Mouse (Mus musculus): ENCODE results near the gene Myoz1.
"Not testable (repeated sequence)": the region's sequence is repeated elsewhere in the genome, so short reads cannot be mapped to it uniquely, and the experiment has no call there.

The Myoz1 gene

GRCm38 (mm10) chr14:20656361-20656760, at the start of gene Myoz1:
TSS of gene Myoz1 (minus strand) at chr14:20656540.
- no peak for DNase-seq (ENCODE audit: low spot score in 2 of 2)

GRCm38 (mm10) chr14:20703461-20703860, 47.1 kb upstream of the Myoz1 start:
- DNase-seq (ENCODE audit: low spot score in 2 of 2): not testable (repeated sequence)

GRCm38 (mm10) chr14:20702741-20703381, 46.5 kb upstream of the Myoz1 start, which contains the start of gene Chchd1:
TSS of gene Chchd1 (plus strand) at chr14:20703006.
- peak; percentile 84 to 85 for DNase-seq (ENCODE audit: low spot score in 2 of 2)

DNA sequence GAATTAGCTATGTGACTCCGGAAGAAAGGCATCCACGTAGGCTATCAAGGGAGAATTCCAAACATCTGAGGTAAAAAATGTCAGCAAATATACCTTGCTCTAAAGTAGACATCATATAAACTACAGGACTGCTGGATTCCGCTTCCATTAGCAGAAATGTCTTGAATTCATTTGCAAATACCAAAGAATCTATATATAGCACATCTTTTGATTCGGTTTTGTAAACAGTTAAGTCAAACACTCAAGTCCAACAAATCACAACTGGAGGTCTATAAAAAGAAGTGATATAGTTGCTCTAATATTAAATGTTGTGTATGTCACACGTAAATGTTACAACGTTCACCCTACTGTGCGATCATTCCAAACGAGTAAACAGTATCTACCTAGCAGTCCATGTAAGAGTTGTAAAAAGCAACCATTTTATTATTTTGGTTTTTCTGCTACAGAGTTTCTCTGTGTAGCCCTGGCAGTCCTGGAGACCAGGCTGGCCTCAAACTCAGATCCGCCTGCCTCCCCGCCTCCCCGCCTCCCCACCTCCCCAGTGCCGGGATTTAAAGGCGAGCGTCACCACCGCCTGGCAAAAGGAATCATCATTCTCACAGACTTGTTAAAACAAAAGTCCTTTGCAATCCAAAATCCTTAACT, 45.9 kb upstream of the Myoz1 start:
- DNase-seq (ENCODE audit: low spot score in 2 of 2): no peak

DNA sequence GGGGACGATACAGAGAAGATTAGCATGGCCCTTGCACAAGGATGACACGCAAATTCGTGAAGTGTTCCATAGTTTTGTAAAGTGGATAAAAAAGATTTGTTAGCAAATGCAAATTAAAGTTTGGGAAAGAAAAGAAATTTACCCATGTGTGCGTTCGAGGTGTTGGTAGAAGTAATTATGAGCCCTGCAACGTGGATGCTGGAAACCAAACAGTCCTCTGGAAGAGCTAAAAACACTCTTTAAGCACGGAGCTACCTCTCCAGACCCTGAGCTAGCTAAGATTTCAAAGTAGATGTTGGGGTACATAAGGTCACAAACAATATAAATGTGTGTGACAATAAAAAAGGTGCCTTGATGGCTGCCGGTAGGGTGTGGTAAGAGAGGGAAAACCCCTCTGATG, 45.2 kb upstream of the Myoz1 start:
- no peak for DNase-seq (ENCODE audit: low spot score in 2 of 2)

DNA sequence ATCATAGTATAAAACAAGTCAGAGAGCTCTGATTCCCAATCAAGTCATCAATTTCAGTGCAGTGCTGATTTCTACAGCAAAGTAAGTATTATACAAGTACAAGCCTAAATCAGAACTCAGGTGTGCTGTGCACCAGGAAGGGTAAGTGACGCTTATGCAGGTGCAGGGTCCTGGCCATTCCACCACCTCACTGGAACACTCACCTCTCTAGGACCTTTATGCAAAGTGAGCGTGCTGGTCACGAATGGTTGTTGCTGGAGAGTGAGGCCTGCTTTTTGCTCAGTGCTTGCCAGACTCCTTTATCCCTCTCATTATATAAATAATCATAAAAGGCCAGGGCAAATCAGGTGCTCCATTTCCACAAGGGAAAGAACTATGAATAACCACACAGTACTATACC, 44.0 kb upstream of the Myoz1 start:
- DNase-seq (ENCODE audit: low spot score in 2 of 2): no peak

GRCm38 (mm10) chr14:20698515-20698914, 42.2 kb upstream of the Myoz1 start:
- no peak for DNase-seq (ENCODE audit: low spot score in 2 of 2)

GRCm38 (mm10) chr14:20696986-20697385, 40.6 kb upstream of the Myoz1 start:
- DNase-seq (ENCODE audit: low spot score in 2 of 2): peak; percentile 48 to 68

DNA sequence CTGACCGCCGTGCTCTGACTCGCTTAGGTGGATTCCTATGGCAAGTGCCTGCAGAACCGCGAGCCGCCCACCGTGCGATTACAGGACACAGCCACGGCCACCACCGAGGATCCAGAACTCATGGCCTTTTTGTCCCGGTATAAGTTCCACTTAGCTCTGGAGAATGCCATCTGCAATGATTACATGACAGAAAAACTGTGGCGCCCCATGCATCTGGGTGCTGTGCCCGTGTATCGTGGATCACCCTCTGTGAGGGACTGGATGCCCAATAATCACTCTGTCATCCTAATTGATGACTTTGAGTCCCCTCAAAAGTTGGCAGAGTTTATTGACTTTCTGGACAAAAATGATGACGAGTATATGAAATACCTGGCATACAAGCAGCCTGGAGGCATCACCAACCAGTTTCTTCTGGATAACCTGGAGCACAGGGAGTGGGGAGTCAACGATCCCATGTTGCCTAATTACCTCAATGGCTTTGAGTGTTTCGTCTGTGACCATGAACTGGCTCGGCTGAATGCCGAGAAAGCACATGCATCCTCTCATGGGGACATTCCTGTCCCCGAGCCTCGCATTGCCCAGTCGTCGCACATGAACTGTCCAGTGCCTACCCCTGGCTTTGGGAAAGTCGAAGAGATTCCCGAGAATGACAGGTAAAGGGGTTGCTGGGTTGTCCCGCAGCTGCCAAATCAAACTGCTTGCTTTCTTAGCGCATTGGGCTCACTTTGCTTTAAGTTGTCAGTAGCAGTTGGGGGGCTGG, 39.6 kb upstream of the Myoz1 start:
- DNase-seq (ENCODE audit: low spot score in 2 of 2): no peak

GRCm38 (mm10) chr14:20694884-20695760, 38.8 kb upstream of the Myoz1 start, which contains the start of gene Fut11:
TSS of gene Fut11 (plus strand) at chr14:20694968.
- DNase-seq (ENCODE audit: low spot score in 2 of 2): peak; percentile 74 to 81

DNA sequence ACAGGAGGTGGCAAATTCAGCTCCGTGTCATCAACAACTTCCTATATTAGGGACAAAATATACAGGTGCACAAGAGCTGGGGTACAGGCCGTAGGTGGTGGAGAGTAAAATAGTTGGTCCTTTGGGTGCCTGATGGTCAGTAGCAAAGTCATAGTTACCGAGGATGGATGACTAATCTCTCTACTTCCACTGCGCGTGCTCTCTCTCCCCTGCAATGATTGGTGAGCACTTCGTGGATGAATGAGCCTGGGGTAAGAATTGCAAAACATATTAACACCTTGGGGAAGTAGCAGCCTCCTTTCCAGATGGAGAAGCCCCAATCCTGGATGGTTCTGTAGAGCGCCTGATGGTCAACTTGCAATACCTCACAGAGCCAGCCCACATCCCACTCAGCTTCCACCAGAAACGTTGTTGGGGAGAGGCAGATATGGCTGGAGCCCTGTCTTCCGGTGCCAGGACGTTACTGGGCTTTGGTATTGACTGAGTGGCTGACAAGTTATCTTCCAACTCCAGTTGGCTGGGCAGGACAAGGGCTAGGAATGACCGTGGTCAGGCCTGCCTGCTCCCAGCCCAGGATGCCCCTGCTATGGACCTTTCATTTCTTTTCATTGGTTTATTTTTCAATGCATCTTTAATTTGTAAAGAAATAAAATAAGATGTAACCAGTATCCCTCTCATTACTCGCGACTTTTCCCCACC, 38.0 kb upstream of the Myoz1 start:
- no peak for DNase-seq (ENCODE audit: low spot score in 2 of 2)

DNA sequence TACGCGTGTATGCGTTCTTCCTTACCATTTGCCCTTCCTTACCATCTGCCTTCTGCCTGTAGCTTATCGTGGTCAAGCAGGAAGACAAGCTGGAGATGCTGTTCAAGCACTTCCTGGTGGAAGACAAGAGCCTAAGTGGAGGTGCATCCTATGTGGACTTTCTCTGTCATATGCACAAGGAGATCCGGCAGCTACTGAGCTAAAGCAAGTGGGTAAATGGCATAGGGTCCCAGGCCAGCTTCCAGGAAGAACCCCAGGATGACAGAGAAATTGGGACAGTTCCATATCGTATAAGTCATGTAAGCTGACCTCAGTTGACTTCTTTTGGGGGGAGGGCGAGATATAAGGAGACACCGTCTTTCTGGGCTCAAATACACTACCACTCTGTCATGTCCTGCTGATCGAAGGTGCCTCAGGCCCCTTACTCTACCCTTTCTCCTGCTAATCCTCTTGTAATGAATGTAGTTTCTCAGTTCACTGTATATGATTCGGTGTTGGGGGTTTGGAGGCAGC, 37.3 kb upstream of the Myoz1 start:
- DNase-seq (ENCODE audit: low spot score in 2 of 2): no peak

DNA sequence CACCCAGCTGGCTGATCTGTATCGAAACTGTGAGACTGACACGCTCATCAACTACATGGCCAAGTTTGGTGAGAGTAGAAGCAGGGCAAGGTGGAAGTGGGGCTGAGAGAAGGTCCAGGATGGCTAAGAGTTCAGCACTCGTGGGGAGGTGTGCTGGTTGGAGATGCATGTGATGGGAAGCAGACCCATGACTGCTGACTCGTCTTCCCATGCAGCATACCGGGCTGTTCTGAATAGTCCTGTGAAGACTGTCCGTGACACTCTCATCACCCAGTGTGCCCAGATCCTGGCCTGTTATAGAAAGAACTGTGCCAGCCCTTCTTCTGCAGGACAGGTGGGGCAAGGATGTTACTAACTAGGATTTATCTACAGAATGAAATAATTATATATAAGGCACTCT, 35.4 kb upstream of the Myoz1 start:
- no peak for DNase-seq (ENCODE audit: low spot score in 2 of 2)

DNA sequence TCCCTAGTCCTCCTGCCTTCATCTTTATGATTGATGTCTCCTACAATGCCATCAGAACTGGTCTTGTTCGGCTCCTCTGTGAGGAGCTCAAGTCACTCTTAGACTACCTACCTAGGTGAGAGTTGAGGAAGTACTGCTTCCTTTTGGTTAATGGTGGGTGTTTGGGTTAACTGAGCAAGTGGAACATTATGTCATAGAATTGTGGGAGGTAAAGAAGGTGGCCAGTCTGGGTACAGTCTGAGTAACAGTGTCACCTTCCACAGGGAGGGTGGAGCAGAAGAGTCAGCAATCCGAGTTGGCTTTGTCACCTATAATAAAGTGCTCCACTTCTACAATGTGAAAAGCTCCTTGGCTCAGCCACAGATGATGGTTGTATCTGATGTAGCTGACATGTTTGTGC, 32.7 kb upstream of the Myoz1 start:
- DNase-seq (ENCODE audit: low spot score in 2 of 2): no peak

DNA sequence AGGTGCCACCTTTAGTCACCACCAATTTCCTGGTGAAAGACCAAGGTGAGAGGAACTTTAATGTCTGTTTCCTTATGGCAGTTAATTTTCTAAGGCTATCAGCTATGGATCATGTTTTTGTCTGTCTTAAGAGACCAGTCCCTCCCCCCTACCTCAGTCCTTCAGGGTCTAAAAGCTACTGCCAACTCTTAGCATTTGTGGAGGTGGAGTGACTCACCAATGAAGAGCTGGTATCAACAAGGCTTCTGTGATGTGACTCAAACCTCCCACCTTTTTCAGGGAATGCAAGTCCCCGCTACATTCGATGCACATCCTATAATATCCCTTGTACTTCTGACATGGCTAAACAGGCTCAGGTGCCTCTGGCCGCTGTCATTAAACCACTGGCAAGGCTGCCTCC, 30.2 kb upstream of the Myoz1 start:
- DNase-seq (ENCODE audit: low spot score in 2 of 2): no peak

DNA sequence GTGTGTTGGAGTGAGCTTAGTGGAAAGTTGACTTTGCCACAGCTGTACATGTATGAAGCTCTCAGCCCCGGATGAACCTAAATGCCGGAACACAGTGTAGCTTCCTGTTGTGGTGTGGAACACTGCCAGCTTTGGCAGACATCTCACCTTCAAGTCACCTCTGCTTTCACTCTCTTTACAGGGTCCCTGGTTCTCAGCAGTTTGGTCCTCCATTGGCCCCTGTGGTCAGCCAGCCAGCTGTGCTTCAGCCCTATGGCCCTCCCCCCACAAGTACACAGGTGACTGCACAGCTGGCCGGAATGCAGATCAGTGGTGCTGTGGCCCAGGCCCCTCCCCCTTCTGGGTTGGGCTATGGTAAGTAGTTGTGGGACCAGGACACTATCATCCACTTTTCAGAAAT, 26.2 kb upstream of the Myoz1 start:
- DNase-seq (ENCODE audit: low spot score in 2 of 2): no peak

DNA sequence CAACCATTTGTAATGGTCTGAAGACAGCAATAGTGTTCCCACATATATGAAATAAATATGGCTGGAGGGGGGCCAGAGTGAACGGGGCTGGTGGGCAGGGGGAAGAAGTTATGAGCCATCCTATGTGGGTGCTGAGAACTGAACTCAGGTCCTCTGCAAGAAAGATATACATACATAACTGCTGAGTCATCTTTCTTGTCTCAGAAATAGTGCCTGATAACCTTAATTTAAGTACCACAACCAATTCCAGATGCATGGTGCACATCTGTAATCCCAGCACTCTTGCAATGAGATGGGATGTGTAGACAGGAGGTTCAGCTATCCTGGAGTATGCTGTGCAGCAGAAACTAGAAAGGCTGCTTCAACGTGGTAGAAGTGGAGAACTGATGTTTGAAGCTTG, 25.4 kb upstream of the Myoz1 start:
- DNase-seq (ENCODE audit: low spot score in 2 of 2): no peak

- DNase-seq (ENCODE audit: low spot score in 2 of 2): no peak
These were observed 21.6 kb upstream of the Myoz1 start for GRCm38 (mm10) chr14:20677906-20678305.

DNA sequence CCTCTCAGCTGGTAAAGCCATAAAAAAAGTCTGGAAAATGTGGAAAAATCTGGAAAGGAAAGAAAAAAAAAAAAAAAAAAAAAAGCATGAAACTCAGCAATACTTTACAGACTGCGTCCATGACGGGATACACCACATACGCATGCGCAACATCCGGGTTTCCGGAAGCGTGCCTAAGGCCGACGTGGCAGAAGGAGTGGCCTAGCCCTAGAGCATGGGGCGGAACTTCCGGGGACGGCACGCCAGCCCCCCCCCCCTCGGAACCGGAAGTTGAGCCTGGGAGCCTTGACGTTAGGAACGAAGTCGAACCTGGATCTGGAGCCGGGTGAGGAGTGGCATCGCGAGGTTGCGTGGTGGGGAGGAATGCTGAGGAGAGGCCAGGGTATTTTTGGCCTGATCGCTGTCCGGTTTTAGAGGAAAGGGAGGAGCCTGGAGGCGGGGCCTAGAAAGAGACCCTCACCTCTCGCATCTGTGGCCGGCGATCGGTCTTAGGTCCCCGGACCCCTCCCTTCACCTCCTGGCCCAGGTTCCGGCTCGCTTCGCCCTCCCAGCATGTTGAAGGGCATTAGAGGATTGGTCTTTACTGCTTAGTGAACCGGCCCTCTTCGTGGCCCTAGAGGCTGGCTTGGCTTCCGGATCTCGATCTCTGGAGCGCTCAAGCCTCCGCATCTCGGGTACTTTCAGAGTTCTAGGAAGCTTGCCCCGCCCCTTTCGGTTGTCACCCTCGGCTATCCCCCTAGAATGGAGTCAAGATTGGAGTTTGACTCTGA, 17.9 kb upstream of the Myoz1 start, which contains the start of gene Sec24c:
TSS of gene Sec24c (plus strand) at position 245 of the 770 bp plus-strand sequence.
- peak; percentile 90 to 93 for DNase-seq (ENCODE audit: low spot score in 2 of 2)

- peak in 1 of 2 experiments; percentile 48 for DNase-seq (ENCODE audit: low spot score in 2 of 2)
These were observed 17.4 kb upstream of the Myoz1 start for GRCm38 (mm10) chr14:20673735-20674063.
